Mouse (Mus musculus) urinary bladder, adult 18-20 months (tissue): ENCODE measurements around the gene Cbx6.
"Not testable (repeated sequence)": the region's sequence is repeated elsewhere in the genome, so short reads cannot be mapped to it uniquely, and the experiment has no call there.

Experiments used
- DNase-seq, 2 experiments: peaks; one replicate each; pipeline ENCODE4 v3.0.0; 2022; ENCODE audit warnings: low spot score in 2 of 2, mixed read lengths in 2 of 2

Cbx6 gene

GRCm38 (mm10) chr15:79830388-79830787 lies 4.1 kb downstream of the Cbx6 start:
- peak; percentile 41 to 49 for DNase-seq

GRCm38 (mm10) chr15:79829431-79829830 lies 5.1 kb downstream of the Cbx6 start:
- DNase-seq, result no peak

- DNase-seq, result no peak
Observed at GRCm38 (mm10) chr15:79828366-79829035, 6.0 kb downstream of the Cbx6 start.

GRCm38 (mm10) chr15:79827778-79828210 lies 6.7 kb downstream of the Cbx6 start:
- no peak for DNase-seq

- DNase-seq, result no peak
Observed at GRCm38 (mm10) chr15:79827061-79827777, 7.3 kb downstream of the Cbx6 start.

GRCm38 (mm10) chr15:79826221-79826935 lies 8.1 kb downstream of the Cbx6 start:
- DNase-seq, result no peak

GRCm38 (mm10) chr15:79825146-79825825 lies 9.2 kb downstream of the Cbx6 start:
- no peak for DNase-seq

- DNase-seq, result peak in 1 of 2 experiments; percentile 49
Observed at GRCm38 (mm10) chr15:79823588-79824280, 10.8 kb downstream of the Cbx6 start.

GRCm38 (mm10) chr15:79822265-79823199 lies 12.0 kb downstream of the Cbx6 start:
- no peak for DNase-seq

- DNase-seq, result no peak
Observed at GRCm38 (mm10) chr15:79818325-79818724, 16.2 kb downstream of the Cbx6 start.

- no peak for DNase-seq
Observed at GRCm38 (mm10) chr15:79813666-79814258, 20.7 kb downstream of the Cbx6 start.

- DNase-seq, result not testable (repeated sequence)
Observed at GRCm38 (mm10) chr15:79812840-79813239, 21.6 kb downstream of the Cbx6 start.

- DNase-seq, result no peak
Observed at GRCm38 (mm10) chr15:79810997-79811396, 23.5 kb downstream of the Cbx6 start.

GRCm38 (mm10) chr15:79810061-79810460 lies 24.4 kb downstream of the Cbx6 start:
- DNase-seq, result no peak

GRCm38 (mm10) chr15:79808658-79809057 lies 25.8 kb downstream of the Cbx6 start:
- DNase-seq, result no peak

- no peak for DNase-seq
Observed at GRCm38 (mm10) chr15:79808114-79808513, 26.4 kb downstream of the Cbx6 start.

GRCm38 (mm10) chr15:79807050-79807449 lies 27.4 kb downstream of the Cbx6 start:
- DNase-seq, result no peak

- DNase-seq, result no peak
Observed at GRCm38 (mm10) chr15:79805246-79805645, 29.2 kb downstream of the Cbx6 start.

- DNase-seq, result peak in 1 of 2 experiments; percentile 50
Observed at GRCm38 (mm10) chr15:79804352-79805071, 30.0 kb downstream of the Cbx6 start, which contains the start of gene Nptxr. Gene Nptxr, minus strand, starts transcription at chr15:79804766.
